Mouse (Mus musculus) adrenal gland, postnatal 36 days (tissue): Measurements from ENCODE around the gene Otx1. TPM values are rescaled to one million over a fixed set of nuclear protein-coding genes. Genes with fewer than 3 reads are reported as not detected.
A peak's percentile ranks its signal among the peaks of the same experiment; 100 is the strongest.

ENCODE experiments used
- DNase-seq, 2 experiments: peaks; one replicate each; pipeline ENCODE4 v3.0.0; 2021; ENCODE audit warnings: mixed read lengths in 1 of 2
- long read RNA-seq, 2 experiments: library from polyadenylated mRNA; stranded (forward); transcript quantifications; one replicate each; pipeline ENCODE4 v2.0.0; 2021; ENCODE audit warnings: borderline sequencing depth in 2 of 2
- total RNA-seq, 2 experiments: library from RNA; stranded (reverse); gene quantifications; 2 replicates each; pipeline ENCODE4 v1.2.3; 2021

Gene Otx1
- total RNA-seq, result not detected
- long read RNA-seq, experiment 1, result 0 reads
- long read RNA-seq, experiment 2, result 0 reads

- DNase-seq, result no peak
Measured at GRCm38 (mm10) chr11:22002783-22003340, at the start of gene Otx1. Gene Otx1, minus strand, starts transcription at chr11:22002897.

DNA sequence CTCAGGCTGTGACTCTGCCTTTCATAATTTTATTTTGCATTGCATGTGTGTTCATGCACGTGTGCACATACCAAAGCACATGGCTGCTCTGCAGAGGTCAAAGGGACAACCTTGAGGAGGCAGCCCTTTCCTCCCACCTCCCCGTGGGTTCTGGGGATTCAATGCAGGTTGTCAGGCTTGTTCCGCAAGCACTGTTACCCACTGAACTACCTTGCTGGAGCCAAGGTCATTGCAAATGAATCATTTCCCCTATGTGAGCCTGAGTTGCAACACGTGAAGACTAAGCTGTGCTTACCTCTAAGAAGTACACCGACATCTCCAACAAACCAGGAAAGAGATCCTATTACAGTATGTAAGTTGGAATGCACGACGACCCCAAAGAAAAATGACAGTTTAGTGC is 48.2 kb upstream of the Otx1 start:
- DNase-seq, result peak in 1 of 2 experiments; percentile 3

DNA sequence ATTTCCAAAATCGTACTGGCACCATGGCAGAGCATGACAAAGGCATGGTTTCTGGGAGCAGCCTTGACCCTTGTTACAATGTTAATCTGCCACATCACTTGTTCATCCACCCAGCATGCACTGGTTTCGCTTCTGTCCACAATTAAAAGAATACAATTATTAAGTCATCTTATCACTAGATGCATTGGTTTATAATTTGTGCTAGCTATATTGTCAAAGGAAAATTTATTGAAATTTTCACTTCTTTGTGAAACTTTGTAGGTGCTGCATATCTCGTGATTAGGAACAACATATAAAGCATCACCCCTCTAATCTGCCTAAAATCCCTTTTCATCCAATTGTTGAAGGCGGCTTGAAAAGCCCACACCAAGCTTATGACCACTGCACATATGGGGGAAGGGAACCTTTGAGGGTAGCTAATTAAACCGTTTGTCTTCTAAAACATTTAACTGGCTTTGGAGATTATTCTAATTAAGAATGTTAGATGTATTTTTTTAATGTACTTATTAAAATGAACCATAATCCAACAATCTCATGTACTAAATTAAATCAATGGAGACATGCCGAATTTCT is 37.2 kb upstream of the Otx1 start:
- no peak for DNase-seq

GRCm38 (mm10) chr11:22034564-22035105 is 31.9 kb upstream of the Otx1 start:
- no peak for DNase-seq

- no peak for DNase-seq
Measured at GRCm38 (mm10) chr11:22033582-22033981, 30.9 kb upstream of the Otx1 start.

DNA sequence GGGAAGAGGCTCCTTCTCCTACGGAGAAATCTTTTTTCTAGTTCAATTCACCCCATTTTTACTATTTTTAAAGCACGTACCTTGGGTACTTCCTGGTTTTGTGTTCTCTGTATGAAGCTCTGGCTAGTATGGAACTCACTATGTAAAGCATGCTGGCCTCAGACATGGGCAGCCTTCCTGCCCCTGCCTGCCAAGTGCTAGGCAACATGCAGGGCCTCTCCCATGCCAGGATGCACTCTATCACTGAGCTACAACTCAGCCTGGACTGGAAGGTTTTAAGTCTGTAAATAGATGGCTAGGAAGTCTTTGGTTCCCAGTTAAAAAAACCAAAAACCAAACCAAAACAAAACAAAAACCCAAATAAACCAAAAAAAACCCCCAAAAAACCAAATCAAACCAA is 17.9 kb upstream of the Otx1 start:
- no peak for DNase-seq

- DNase-seq, result no peak
Measured at GRCm38 (mm10) chr11:22017444-22017843, 14.7 kb upstream of the Otx1 start.

DNA sequence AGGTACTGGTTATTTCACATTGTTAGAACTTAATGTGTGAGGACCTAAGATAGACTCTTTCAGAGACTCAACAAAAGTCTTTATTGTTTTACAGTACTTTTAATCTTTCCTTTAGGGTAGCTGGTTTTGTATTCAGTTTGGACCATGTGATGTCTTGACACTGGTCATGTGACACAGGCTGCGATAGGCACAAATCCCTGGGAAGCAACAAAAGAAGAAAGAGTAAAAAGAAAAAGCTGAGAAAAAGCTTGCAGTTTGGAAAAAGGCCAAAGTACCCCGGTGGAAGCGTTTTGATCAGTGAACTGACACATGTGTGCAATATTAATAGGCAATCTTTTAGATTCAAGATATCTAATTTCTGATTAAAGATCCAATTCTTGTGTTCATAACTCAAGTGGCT is 13.6 kb upstream of the Otx1 start:
- DNase-seq, result no peak

DNA sequence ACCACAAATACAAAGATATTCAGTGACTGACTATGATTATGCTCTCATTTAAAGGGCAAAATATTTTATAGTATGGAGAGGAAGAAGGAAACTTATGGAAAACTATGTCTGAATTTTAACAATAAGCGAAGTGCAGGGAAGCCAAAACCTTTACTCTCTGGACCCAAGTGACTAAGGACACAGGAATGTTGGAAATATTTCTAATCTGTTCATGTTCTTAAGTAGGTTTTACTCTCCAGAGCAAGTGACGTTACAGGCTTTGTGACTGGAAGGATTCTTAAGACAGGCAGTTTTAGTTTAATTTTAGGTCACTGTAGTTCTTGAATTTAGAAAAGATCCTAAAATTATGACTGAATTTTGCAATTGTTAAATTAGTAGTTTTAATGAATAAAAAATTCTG is 6.1 kb upstream of the Otx1 start:
- DNase-seq, result no peak

DNA sequence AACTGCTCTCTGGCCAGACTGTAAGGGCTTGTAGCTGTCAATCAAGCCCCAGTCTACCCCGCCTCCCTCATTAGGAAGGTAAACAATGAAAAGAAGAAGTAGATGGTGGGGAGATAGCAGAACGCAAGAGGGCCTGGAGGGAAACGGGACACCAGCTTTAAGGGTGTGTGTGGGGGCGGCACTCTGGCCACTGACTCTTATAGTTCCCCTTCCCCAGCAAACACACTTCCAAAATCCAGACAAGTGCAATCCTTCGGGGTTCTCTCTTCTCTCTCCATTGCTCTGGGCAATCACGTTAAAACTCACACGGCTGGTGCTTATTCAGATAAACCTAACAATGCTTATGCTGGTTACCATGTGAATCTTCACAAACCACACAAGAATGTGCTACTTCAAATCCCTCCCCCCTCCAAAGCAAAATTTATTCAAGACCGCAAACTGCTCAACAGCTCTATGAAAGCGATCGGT is 5.5 kb upstream of the Otx1 start:
- no peak for DNase-seq

GRCm38 (mm10) chr11:22007781-22008110 is 5.0 kb upstream of the Otx1 start:
- no peak for DNase-seq

DNA sequence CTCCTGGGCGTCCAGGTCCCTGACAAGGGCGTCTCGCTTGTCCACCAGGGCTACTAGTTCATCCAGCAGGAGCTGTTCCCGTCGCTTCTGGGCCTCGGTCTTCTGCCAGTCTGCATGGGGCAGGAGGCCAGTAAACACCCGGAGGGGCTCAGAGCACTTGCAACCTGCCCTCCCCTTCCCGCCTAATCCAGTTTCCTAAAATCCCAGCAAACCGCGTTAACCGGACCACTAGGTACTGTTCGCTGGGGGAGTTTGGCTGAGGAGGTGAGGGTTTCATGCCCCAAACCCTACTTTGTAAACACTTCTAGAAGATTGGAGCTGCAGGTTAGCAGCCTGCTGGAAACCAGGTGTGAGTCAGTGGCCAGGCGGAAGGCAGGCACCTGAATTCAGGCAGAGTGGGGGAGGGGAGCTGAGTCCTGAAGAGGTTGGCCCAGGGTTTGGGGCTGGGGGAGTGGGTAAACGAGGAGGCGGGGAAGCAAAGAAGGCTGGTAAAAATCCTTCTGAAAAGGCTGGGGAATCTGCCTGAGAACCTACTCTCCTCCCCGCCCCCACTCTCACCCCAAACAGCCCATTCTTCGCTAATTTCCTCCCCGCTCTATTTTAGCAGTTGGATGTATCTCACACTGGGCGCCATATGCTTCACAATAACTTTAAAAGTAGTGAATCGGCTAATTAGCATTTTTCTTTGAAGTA is 4.5 kb upstream of the Otx1 start:
- no peak for DNase-seq

DNA sequence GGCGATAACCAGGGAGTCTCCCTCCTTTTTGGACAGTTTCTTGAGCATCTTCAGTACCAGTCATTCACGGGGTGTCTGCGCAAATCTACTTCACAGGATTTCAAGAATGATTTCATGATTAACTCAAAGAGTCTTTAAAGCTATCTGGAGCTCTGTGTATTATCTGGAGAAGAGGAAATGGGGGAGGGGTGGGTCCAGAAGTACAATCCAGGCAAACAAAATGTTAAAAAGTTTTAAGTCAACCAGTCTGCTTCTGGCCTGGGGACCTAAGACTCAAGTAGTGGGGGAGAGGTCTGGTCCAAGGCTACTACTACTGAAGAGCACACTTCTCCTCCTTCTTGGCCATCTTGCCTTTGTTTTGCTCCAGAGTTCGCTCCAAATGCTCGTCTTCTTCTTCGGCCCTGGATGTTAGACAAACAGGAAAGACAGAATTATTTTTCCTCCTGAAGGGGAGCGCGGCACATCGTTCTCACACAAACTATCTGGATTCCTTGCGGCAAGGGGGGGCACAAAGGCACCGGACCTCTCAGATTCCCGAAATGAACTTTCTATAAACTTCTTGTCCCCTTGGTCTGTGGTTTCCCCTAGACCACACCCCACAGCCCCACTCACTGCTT is 3.9 kb upstream of the Otx1 start:
- DNase-seq, result no peak

- DNase-seq, result no peak
Measured at GRCm38 (mm10) chr11:22005281-22005870, 2.7 kb upstream of the Otx1 start.

- no peak for DNase-seq
Measured at GRCm38 (mm10) chr11:22004331-22004841, 1.7 kb upstream of the Otx1 start.

- DNase-seq, result no peak
Measured at GRCm38 (mm10) chr11:22003341-22003981, 764 bp upstream of the Otx1 start.

DNA sequence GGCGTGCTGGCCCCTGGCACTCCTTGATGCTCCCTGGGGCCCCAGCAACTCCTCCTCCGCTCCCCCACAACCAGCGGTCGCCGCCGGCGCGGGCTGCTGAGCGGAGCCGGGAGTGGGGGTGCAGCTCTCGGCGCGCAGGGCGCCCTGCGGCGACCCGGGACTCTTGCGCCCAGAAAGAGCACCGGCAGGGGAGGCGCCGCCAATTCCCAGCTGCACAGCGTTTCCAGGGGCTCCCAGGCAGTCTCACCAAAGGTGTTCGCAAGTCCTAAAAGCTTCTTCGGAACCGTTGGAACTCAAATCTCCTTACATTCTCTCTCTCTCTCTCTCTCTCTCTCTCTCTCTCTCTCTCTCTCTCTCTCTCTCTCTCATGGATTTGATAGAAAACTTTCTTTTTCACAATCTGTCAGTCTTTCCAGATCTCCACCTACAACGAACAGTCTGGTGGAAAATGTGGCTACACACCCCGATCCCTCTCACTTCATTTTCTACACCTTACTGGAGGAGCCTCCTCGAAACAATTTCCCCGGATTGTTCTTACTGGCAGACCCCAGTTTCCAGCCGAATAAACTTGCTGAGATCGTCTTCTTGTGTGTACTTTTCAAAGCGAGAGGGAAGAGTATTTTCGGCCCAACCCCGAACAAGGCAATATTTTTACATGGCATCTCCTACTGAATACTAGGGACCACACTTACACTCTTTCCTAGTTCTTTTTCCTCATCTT is 475 bp downstream of the Otx1 start:
- no peak for DNase-seq

- peak; percentile 49 to 50 for DNase-seq
Measured at GRCm38 (mm10) chr11:22001321-22002061, 1.2 kb downstream of the Otx1 start.

- no peak for DNase-seq
Measured at GRCm38 (mm10) chr11:22000316-22001076, 2.2 kb downstream of the Otx1 start.
